Mouse (Mus musculus) bone marrow macrophage, adult 2 months (primary cell): ENCODE data around the gene Ctsf.

Experiments
- CTCF ChIP-seq: IDR thresholded peaks from 2 replicates; pipeline ENCODE4 v1.5.1; 2012; ENCODE audit warnings: low read depth, mild to moderate bottlenecking, low read length, moderate library complexity
- POLR2A ChIP-seq: IDR thresholded peaks from 2 replicates; pipeline ENCODE4 v1.6.1; 2012; ENCODE audit warnings: mild to moderate bottlenecking, low read depth, low read length, borderline replicate concordance

DNA sequence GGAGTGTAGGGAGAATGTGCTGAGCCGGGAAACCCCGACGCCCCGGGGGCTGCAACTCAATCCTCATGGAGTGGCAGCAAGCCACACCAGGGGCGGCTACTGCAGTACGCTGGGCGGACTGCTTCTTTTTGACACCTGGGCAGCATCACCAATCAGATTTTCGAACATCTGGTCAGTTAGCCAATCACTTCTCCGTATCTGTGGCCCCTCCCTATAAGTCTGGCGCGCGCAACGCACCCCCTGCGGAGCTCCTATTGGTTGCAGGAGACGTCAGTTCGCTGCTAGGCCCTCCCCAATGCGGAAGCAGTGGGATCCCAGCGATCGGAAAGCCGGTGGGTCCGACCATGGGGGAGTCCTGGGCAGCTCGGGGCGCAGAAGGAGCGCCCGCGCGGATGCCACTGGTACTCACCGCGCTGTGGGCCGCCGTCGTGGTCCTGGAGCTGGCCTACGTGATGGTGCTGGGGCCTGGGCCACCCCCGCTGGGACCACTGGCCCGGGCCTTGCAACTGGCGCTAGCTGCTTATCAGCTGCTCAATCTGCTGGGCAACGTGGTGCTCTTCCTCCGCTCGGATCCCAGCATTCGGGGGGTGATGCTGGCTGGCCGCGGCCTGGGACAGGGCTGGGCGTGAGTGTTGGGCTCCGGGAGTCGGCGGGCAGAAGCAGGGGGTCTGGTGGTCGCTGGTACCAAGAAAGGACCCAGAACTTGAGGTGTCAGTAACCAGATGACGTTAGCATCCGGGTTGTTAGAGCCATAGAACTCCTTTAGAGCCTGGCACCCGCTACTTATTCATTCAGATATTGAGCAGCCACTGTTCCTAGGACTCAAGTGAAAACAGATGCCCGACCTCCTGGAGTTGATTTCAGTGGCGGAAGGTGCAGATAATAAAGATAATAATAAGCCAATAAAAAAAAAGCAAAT is 23.7 kb downstream of the Ctsf start, which contains the start of gene Zdhhc24:
- no peak for TF ChIP-seq CTCF
- no peak for TF ChIP-seq POLR2A
